Mouse (Mus musculus) heart, postnatal 0 days (tissue): ENCODE measurements around the gene Nadk2. TPM values are rescaled to one million over a fixed set of nuclear protein-coding genes. Genes with fewer than 3 reads are reported as not detected.

Source experiments
- ATAC-seq: fragments of 200-750 bp; cut with Nextera tagmentation; 2 replicates; pipeline ENCODE4 v1.8.0; 2017; ENCODE audit warnings: low read depth, moderate number of reproducible peaks, moderate library complexity; ENCODE audit not compliant: insufficient read depth
- DNase-seq: peaks from one replicate; pipeline ENCODE4 v3.0.0-alpha.2; 2016; ENCODE audit warnings: low spot score
- H3K27ac ChIP-seq: fragments of 300-500 bp; sonication (generic); 2 replicates; pipeline ENCODE4 v1.5.1; 2014; ENCODE audit warnings: low read depth, mild to moderate bottlenecking
- H3K27me3 ChIP-seq: fragments of 300-500 bp; sonication (generic); 2 replicates; pipeline ENCODE4 v1.6.1; 2014; ENCODE audit warnings: low read length, mixed read lengths; ENCODE audit not compliant: control insufficient read depth, insufficient read depth
- H3K36me3 ChIP-seq: fragments of 300-500 bp; sonication (generic); replicated peaks from 2 replicates; pipeline ENCODE4 v1.6.1; 2014; ENCODE audit warnings: low read length, mixed read lengths; ENCODE audit not compliant: control insufficient read depth, insufficient read depth
- H3K4me1 ChIP-seq: fragments of 300-500 bp; sonication (generic); 2 replicates; pipeline ENCODE4 v1.6.1; 2014; ENCODE audit warnings: antibody characterized with exemption; ENCODE audit not compliant: control insufficient read depth, insufficient read depth
- H3K4me2 ChIP-seq: fragments of 300-500 bp; sonication (generic); 2 replicates; pipeline ENCODE4 v1.6.1; 2014; ENCODE audit warnings: low read depth, mild to moderate bottlenecking, low read length, moderate library complexity
- H3K4me3 ChIP-seq: fragments of 300-500 bp; sonication (generic); 2 replicates; pipeline ENCODE4 v1.5.1; 2014; ENCODE audit warnings: low read depth, low read length
- H3K9ac ChIP-seq: fragments of 300-500 bp; sonication (generic); replicated peaks from 2 replicates; pipeline ENCODE4 v1.6.1; 2014; ENCODE audit warnings: low read depth, low read length, mixed read lengths
- H3K9me3 ChIP-seq: fragments of 300-500 bp; sonication (generic); replicated peaks from 2 replicates; pipeline ENCODE4 v1.6.1; 2016; ENCODE audit warnings: low read length; ENCODE audit not compliant: control insufficient read depth
- CTCF ChIP-seq: IDR thresholded peaks from 2 replicates; pipeline ENCODE4 v1.5.1; 2016; ENCODE audit warnings: antibody characterized with exemption, control low read depth, low read depth
- EP300 ChIP-seq: IDR thresholded peaks from 2 replicates; pipeline ENCODE4 v1.6.1; 2016; ENCODE audit warnings: antibody characterized with exemption, low read depth
- WGBS: fragments of 180-500 bp; shearing (Covaris S2); extraction: QIAGEN DNeasy Blood & Tissue Kit; methylation state at CpG from one replicate; pipeline ENCODE4 v1.1.7; 2014; 5-methylcytosine and 5-hydroxymethylcytosine counted together
- polyA plus RNA-seq: library from polyadenylated mRNA; unstranded; fragments of >200 nt; fragmentation: Nextera tagmentation; extraction: Ambion mirVana; gene quantifications from 2 replicates; pipeline ENCODE4 v1.2.1, GENCODE M21; 2015
- total RNA-seq: library from RNA; depleted of rRNA; stranded (reverse); fragments of >200 nt; gene quantifications from 2 replicates; pipeline ENCODE4 v1.2.3, GENCODE M21; 2014; ENCODE audit warnings: low replicate concordance

The Nadk2 gene
- total and polyA plus RNA-seq, 2 experiments from 2014 or later, result 33.8 to 41.6 TPM

DNA sequence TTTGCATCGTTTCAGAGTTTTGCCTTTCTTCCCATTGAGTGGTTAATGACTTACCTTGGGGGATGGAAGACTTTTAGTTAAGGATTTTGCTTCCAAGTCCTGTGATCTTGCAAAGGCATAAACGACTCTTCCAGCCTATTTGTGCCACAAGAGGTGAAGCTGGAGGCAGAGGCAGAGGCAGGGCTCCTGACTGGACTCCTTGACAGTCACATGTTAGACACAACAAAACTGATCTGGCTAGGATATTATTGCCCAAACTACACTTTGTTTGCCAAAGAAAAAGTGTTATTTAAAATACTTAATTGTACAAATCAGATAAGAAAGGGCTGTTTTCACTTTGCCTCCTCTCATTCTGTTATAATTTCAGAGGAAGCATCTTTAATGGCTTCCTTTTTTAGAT is 3.1 kb downstream of the Nadk2 start:
- 21% methylated on average over 2 of the region's 2 CpGs for WGBS
- Histone ChIP-seq H3K9me3 (no peaks in the 10 kb centered on the region), H3K27ac (peak overlapping the region; percentile 96), H3K4me2 (peak overlapping the region; percentile 90; the same call in 1 of the 2 replicates), H3K36me3 (no peaks in the 10 kb centered on the region), H3K4me3 (no peak overlapping the region), H3K27me3 (no peaks in the 10 kb centered on the region), H3K4me1 (peaks cover 58% of the 10 kb centered on the region), H3K9ac (no peak overlapping the region)
- DNase-seq (no peak), ATAC-seq (no peak)
- TF ChIP-seq EP300 (no peak), CTCF (no peak)

DNA sequence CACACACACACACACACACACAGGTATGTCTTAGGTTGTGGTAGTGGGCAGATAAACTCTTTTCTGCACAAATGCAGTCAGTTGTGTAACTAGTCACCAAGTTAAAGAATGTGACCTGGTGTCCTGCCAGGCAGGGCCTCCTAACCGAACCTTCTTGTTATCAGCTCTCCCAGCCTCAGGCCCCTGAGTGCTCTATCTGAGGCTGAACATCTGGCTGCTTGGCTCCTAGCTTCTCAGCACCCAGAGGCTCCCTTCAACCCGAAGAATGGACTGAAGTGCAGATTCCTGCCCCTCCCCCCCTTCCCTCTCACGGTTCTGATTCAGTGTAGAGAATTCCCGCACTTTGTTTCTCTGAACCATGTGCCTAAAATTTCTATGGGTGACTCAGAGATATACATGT is 3.6 kb downstream of the Nadk2 start:
- Histone ChIP-seq H3K9ac (no peak overlapping the region), H3K36me3 (no peaks in the 10 kb centered on the region), H3K9me3 (no peaks in the 10 kb centered on the region), H3K4me3 (no peak overlapping the region), H3K4me2 (peak overlapping the region; percentile 90), H3K4me1 (peaks cover 63% of the 10 kb centered on the region), H3K27me3 (no peaks in the 10 kb centered on the region), H3K27ac (peak overlapping the region; percentile 96)
- 4% methylated on average over 4 of the region's 4 CpGs for WGBS
- no peak for ATAC-seq
- DNase-seq, result no peak
- TF ChIP-seq EP300 (no peak), CTCF (no peak)

DNA sequence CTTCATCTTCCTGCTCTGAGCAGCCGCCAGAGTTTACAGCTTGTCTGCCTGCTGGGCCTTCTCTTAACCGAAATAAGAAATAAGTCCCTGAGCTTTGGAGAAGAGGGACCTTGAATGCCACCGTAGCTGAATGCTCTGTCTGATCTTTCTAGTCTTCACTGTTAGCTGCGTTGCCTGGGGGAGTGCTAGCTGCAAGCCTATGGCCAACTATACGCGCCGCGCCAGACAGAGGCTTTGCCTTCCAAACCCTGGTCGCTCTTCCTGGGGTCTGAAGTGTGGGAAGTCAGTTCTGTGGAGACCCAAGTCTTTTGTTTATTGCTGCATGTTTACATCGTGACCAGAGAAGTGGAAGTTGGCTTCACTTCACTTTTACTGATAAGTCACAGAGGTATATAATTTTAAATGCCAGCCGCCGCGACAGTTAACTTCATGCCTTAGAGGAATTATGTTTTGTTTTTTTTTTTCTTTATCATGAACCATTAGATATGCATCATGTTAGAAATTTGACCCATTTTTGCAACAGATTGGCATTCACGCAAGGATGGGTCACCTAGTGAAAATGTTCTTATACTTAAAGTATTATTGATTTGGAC is 4.6 kb downstream of the Nadk2 start:
- peak overlapping the region; percentile 96 for H3K27ac ChIP-seq
- WGBS, result 35% methylated on average over 14 of the region's 14 CpGs

DNA sequence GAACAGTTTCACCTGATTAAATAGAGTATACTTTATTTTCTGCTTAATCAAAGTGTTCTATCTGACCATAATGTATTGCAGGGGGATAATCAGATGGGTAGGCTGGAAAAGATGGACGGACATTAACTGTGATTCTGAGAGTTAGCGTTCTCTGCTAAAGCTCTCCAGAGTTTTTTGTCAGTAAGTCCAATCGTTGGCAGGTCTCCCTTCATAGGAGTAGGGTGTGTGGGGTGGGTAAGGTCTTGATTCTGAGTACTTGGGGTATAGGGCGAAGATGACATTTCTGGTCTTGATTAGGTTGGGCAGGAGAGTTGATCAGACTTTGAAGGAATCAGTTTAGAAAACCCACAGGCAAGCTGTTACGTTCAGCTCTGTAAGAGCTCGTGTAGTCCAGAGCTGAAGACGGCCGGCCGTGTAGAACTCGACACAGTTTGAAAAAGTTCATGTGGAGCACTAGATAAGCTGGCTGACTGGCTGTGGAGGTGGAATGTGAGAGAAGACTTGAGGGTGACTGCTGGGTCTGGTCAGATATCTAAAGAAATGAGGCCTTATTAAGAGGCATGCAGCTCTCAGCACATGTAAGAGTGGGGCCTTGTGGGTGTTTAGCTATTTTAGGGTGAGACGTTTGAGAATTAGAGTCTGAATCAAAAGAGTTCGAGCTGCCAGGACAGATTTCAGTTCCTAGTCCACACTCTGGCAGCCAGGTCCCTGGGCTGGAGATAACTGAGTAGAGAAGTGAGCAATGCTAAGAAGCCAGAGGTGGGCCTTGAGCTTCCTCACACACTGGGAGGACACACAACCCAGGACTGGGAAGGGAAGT is 7.6 kb downstream of the Nadk2 start:
- H3K9ac ChIP-seq, result peak overlapping the region; percentile 38
- TF ChIP-seq CTCF (no peak), EP300 (no peak)
- H3K27me3 ChIP-seq, result no peaks in the 10 kb centered on the region
- H3K4me2 ChIP-seq, result peak overlapping the region; percentile 47
- peak overlapping the region; percentile 95 for H3K27ac ChIP-seq
- ATAC-seq (peak; percentile 69), DNase-seq (peak; percentile 67)
- H3K9me3 ChIP-seq, result no peaks in the 10 kb centered on the region
- H3K4me3 ChIP-seq, result no peak overlapping the region
- H3K36me3 ChIP-seq, result no peaks in the 10 kb centered on the region
- WGBS, result 22% methylated on average over 12 of the region's 12 CpGs
- peaks cover 70% of the 10 kb centered on the region for H3K4me1 ChIP-seq

More for the DNA sequence above, 4.6 kb downstream of the Nadk2 start:
- Histone ChIP-seq H3K4me1 (peaks cover 64% of the 10 kb centered on the region), H3K36me3 (no peaks in the 10 kb centered on the region), H3K4me3 (no peak overlapping the region), H3K4me2 (peak overlapping the region; percentile 90), H3K9ac (peak overlapping the region; percentile 37; the same call in 1 of the 2 replicates), H3K27me3 (no peaks in the 10 kb centered on the region), H3K9me3 (no peaks in the 10 kb centered on the region)
- no peak for TF ChIP-seq CTCF
- no peak for TF ChIP-seq EP300
- DNase-seq (no peak), ATAC-seq (no peak)

DNA sequence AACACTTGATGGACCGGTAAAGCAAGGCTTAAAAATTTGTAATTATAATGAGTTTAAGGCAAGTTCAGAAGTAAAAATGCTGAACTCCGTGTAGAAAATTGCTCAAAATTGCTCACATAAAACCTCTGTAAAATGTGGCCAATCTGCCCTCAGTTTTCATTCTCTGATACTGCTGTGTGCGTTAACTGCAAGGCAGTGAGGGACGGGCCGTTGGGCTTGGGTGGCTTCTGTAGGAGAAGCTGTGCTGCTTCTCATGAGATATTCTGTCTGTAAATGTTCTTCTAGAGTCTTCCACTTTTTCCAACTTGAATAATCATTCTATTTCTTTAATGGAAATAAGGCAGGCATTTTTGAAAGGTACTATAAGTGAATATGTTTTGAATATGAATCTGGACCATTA is 8.6 kb downstream of the Nadk2 start:
- ATAC-seq, result no peak
- whole genome bisulfite sequencing, result 45% methylated on average over 5 of the region's 5 CpGs
- Histone ChIP-seq H3K36me3 (0 out of 2 replicates have a peak, but pooled peaks cover 3% of the 10 kb centered on the region), H3K9me3 (no peaks in the 10 kb centered on the region), H3K27ac (peak overlapping the region; percentile 95), H3K4me1 (peaks cover 61% of the 10 kb centered on the region), H3K9ac (no peak overlapping the region), H3K4me3 (no peak overlapping the region), H3K27me3 (no peaks in the 10 kb centered on the region), H3K4me2 (no peak overlapping the region)
- TF ChIP-seq EP300, result no peak
- TF ChIP-seq CTCF, result no peak
- DNase-seq, result no peak
